Mouse (Mus musculus): Measurements from ENCODE around the gene Cep55. TPM values are rescaled to one million over a fixed set of nuclear protein-coding genes. Genes with fewer than 3 reads are reported as not detected.

The Cep55 gene
- total RNA-seq (2015) (46.9 and 58.5 TPM in 2 replicates), total RNA-seq (2017) (52.4 and 56.9 TPM in 2 replicates)

DNA sequence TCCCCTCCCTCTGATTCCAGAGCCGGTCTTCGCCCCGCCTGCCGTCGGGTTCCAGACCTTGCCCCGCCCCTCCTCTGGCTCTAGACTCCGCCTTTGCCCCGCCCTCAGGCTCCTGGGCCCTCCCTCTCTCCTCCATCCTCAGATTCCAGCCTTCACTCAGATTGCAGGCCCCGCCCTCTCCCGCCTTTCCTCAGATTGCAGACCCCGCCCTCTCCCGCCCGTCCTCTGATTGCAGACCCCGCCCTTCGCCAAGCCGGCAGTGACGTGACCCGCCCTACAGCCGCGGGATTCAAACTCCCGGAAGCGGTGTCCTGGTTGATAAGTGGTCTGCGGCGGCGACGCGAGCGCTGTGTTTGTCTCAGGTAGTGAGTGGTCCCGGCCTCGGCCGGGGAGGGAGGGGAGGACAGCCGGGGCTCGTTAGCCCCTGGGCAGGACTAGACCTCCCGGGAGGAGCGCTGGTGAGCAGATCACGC is at the start of gene Cep55:
Cep55 (plus strand) TSS at position 292 of the 473 bp plus-strand sequence.
- ATAC-seq (replicated peaks; ENCODE audit: poor library complexity): peak; percentile 90

DNA sequence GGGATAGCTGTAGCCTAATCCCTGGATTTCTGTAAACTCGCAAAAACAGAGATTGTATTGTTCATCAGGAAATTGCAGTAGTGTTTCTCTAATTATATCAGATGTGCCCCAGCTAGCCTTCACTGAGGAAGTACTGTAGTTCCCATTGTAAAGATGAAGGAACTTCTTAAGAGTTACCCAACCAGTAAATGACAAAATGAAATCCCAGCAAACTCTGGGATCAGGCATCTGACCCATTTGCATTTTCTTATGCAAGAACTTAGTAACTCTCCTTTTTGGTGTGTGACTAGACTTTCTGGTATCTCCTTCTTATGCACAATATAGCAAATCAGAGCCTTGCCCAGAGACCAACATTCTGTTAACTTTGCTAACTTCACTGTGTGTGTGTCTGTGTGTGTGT is 43.4 kb upstream of the Cep55 start:
- peak; percentile 67 for ATAC-seq (replicated peaks; ENCODE audit: poor library complexity)

DNA sequence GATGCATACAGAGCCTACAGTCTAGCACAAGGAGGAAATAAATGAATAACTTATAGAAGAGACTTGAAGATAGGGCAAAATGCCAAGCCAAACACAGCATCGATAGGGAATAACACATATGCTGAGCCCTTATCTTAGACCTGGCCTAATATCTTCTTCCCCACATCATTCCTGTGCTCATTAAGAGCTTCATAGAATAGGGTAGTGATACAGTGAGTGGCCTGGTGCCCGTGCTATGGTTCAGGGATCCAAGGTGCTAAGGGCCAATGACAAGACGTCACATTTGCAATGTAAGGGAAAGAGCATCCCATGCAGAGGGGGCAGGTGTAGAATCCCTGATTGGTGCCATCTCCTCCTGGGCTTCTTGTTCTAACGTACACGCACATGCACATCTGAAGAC is 40.4 kb upstream of the Cep55 start:
- no peak for ATAC-seq (replicated peaks; ENCODE audit: poor library complexity)

DNA sequence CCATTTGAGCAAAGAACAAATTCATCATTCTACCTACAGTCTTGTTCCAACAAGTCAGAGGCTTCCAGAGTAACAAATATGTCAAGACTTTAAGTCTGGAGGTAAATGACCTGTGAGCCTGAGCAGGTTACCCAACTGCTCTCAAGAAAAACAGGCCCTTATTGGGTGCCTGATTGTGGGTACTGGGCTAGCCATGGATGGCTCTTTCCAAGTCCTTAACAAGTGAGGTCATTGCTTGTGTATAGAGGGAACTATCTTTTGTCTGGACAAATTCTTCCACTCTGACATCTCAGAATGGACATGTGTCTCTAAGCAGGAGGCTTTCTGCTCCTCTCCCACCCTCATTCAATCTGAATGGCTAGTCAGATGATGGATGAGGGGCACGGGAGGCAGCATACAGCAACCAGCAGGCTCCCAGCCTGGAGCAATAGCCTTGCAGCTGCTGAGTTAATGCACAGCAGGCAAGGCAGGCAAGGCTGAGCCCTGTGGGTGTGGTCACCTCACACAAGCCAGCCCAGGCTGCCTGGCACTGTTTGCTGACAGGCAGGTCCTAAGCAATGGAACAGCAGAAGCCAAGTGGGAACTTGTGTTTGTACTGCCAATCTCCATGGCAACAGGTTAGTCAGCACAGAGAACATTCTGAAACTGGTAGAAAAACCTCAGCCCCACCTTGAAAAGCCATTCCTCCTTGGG is 39.5 kb upstream of the Cep55 start:
- peak; percentile 80 for ATAC-seq (replicated peaks; ENCODE audit: poor library complexity)

DNA sequence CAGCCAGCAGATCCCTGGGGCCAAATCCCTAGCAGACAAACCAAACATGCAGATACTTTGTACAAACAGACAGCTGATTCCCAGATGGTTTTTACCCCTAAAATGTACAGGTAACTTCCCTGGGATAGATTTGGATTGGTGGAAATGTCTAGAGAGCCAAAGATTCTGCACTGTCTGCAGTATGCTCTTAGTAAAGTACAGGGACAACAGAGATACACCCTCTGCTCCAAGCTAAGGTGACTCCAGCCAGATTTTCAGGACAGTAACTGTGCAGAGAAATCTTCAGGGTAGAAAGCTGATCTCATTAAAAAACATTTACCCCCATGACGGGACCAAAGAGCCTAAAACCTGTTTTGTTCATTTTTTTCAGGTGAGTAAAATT is 38.9 kb upstream of the Cep55 start:
- no peak for ATAC-seq (replicated peaks; ENCODE audit: poor library complexity)

DNA sequence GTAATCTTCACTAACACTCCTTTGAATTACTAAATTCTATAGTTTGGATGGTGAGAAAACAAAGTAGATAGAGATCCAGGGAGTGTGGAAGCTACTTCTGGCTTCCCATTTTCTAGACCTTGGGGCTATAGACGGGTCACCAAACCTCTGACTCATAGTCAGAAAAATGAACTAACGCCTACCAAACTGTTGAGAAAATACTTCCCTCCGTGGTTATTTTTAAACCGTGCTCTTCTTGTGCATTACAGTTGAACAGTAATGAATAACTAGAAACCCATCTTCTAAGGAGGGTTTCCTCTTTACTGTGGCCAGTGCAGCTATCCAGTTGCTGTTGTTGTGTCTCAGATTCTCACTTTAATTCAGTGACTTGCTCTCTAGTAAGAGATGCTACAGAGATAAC is 32.1 kb upstream of the Cep55 start:
- peak; percentile 63 for ATAC-seq (replicated peaks; ENCODE audit: poor library complexity)

DNA sequence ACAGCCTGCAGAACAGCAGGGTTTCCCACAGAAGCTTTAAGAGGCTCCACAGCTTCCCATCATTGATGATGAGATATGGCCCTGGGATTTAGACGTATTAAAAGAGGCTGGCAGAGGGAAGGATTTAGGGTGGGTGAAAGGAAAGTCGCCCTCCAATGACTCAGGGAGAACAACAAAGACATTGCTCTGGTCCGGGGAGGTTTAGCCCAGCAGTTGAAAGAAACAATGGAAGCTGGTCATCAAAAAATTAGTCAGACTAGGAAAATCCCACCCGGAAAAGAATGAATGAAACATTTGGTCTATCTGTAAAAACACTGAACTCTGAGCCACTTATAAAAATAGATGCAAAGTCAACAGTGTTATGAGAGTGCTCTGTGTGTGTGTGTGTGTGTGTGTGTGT is 31.2 kb upstream of the Cep55 start:
- no peak for ATAC-seq (replicated peaks; ENCODE audit: poor library complexity)

DNA sequence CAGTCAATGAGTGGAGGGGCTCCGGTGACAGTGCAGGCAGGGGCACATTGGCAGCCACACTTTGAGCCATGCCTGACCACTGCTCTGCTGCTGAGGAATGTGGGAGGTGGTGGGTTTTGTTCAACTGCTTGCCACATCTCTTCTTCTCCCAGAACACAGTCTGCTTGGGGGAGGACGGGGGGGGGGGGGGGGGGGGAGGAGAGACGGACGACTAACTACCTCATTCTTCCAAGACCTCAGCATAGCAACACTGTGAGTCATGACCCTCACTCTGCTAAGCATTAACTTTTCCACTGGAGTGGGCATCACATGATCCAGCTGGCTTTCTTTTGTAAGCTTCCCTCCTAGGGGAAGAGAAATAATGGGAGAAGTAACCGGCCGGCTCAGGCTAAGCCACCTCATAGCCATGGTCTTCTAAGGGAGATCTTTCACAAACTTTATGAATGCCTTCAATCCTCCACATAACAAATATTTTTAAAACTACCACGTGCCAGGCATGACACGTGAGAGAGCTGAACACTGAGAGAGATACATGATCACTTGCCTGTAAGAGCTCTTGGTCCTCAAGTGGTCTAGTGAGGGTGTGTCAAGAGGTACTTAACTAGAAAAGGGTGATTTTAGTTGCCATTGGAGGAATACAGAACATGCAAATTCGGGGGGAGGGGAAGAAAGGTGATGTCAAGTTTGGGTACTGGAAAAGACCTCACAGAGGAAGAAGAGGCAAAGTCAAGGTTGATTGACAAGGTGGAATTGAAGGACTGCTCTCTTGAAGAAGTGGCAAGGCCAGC is 29.4 kb upstream of the Cep55 start:
- peak; percentile 56 for ATAC-seq (replicated peaks; ENCODE audit: poor library complexity)

DNA sequence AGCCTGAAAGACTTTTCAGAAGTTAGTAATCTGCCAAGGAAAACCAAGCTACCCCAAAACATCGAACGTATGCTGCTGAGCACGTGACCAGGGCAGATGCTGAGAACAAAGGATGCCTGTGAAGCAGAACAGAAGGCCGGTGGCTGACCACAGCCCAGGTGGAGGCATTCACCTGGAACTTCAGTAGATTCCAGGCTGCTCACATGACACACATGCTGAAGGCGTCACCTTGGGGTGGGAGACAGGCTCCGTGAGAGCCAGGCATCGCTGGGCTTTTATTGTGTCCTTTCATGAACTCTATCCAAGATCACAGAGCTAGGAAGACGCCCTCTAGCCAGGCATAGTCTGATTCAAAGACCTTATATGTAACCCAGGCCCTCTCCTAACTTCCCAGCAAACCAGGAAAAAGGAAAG is 28.6 kb upstream of the Cep55 start:
- no peak for ATAC-seq (replicated peaks; ENCODE audit: poor library complexity)

DNA sequence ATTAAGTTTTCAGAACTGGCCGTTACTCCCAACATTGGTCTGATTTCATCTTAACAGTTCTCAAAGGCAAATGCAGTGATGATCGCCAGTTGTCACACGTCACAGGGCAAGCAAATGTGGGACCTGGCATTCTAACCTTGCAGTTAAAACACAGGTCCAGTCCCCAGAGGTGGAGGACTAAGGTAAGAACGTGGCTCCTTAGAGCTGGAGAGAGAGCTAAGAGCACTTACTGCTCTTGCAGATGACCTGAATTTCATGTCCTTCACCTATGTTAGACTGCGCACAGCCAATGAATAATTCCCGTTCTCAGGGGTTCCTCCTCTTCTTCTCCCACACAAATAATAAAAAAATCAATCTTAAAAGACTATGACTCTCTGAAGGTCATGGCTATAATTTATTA is 27.4 kb upstream of the Cep55 start:
- ATAC-seq (replicated peaks; ENCODE audit: poor library complexity): no peak

DNA sequence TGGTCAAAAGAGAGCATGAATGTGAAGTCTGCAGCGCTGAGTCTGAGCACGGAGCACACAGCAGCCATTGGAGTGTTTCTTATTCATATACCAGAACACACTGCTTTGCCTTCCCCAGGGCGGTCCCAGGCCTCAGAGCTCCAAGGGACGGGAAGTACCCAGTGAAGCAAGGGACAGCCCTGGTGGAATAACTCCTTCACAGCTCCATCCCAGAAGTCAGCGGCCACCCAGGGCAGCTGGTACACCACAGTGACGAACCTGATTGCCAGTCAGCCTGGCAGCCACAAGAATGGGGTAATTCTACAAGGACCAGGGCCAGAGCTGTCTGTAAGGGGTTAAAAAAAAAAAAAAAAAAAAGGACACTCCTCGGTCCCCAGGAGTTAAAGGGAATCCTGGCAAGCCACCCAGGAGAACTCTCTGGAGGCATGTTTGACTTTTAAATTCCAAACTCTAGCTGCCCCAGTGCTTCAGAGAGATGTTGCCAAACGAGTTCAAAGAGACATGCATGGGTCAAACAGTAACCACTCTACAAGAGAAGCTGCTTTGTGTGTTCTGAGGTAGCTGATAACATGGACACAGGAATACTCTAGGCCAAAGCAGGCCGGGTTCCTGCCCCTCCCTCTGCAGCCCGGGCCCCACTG is 26.8 kb upstream of the Cep55 start:
- no peak for ATAC-seq (replicated peaks; ENCODE audit: poor library complexity)

DNA sequence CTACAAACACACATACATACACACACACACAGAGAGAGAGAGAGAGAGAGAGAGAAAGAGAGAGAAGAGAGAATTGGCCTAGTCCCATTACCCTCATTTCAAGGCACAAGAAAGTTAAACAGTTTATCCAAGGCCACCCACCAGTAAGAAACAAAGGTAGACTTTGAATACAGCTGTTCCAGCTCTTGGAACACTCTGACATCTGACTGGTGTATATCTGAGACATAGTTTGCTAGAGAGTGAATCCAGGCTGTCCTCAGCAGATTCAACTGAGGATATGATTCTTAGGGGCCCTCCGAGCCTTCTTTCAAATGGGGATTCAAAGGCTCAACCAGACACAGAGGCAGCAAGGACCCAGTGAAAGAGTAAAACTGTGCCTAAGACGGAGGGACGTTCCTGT is 25.5 kb upstream of the Cep55 start:
- no peak for ATAC-seq (replicated peaks; ENCODE audit: poor library complexity)

DNA sequence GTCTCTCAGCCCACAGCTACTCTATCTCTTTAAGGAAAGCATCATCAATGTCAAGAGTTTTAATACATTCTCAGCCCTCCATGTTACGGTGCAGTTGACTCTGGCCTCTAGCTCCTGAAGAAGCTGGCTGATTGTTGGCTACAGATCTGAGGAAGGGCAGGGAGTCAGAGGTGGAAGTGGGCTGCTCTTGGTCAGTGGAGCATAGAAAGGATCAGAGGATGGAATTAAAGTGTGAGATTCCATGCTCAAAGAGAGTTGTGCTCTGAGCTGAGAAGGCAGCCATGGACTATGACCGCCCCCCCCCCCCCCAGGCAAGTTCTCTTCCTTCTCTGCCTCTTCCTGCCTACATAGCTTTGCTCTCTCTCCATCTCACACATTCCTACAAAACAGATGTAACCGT is 24.9 kb upstream of the Cep55 start:
- ATAC-seq (replicated peaks; ENCODE audit: poor library complexity): no peak

DNA sequence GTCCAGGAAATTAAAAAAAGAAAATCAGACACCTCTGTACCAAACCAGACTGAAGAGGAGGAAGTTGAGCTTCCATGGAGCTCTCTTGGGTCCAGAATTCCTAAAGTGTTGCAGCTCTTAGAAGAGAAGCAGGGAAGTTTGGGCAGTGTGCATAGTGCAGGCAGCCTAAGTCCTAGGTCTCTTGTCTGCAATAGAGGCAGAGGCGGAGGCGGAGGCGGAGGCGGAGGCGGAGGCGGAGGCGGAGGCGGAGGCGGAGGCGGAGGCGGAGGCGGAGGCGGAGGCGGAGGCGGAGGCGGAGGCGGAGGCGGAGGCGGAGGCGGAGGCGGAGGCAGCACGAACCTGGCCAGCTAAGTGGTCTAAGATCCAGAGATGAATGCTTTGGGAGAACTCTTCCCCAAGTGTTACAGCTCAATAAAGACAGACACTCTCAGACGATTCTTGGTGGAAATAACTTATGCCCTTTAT is 24.1 kb upstream of the Cep55 start:
- ATAC-seq (replicated peaks; ENCODE audit: poor library complexity): peak; percentile 47

DNA sequence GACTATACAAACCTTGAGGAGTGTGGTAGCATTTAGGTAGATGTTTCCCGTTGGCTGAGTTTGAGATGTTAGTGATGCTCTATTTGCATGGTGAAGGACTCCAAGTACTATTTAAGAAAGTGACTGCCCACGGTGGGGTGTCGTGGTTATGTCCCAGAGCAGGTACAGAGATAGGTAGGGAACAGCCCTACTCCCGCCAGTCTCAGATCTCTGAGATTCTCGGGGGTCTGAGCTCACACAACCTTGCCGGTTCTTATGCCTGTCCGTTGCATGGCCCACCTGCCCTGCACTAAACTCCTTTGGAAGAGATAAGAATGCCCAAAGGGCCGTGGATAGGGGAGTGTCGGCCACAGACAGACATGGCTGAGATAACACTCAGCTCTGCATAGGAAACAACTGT is 23.7 kb upstream of the Cep55 start:
- ATAC-seq (replicated peaks; ENCODE audit: poor library complexity): no peak

DNA sequence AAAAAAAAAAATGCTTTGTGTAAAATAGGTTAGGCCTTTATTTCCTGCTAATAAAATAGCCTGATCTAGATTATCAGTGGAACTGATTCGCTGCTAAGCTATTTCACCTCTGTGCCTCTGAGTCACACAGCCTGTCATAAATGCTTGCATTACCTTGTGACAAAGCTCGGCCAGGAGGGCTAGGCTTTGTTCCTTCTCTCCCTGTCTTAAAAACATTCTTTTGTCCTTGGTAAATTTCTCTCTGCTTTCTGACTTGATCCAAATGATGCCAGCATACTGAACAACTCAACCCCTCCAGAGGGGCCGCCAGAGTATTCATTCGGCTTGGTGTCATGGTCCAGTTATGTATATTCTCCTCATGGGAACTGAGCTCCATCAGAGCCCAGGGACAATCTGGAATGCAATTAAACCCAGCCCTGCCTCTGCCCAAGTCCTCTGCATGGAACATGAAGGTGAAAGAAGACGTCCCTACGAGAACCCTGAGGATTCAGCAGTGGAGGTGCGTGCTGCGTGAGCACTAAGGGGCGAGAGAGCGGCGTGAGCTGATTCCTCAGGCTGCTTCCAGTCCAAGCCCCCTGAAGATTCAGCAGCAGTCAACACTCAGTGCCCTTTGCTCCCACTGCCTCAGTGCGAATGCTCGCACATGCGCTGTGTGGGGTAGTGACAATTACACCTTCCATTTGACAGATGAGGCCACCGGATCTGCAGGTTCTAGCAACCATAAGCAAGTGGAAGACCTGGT is 21.6 kb upstream of the Cep55 start:
- ATAC-seq (replicated peaks; ENCODE audit: poor library complexity): no peak

DNA sequence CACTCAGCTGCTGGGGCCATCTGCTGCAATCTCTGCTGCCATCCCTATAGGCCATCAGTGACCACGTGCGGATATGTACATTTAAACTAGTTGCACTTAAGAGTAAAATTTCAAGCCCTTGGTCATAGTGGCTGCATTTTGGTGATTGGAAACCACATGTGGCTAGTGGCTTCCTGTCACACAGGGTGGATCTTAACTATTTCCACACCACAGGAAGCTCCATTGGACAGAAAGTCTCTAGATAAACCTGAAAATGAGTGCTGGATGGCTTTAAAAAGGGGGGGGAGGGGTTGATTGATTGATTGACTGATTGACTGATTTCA is 21.1 kb upstream of the Cep55 start:
- ATAC-seq (replicated peaks; ENCODE audit: poor library complexity): peak; percentile 74

DNA sequence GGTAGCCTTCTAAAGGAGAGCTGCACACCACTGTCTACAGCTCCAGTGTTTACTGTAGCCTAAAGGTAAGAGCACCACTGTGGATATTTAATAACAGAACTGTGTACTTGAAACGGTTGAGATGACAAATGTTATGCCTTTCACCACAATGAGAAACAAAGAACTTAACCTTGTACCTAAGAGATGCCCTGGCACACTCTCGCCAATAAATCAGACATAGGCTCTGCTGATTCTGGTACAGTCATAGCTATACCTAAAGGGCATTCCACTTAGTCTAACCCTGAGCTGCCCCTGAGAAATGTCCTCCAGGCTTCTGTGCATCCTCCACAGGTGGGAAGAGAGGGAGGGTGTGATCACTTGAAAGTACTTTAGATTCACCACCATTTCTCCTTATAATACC is 20.1 kb upstream of the Cep55 start:
- ATAC-seq (replicated peaks; ENCODE audit: poor library complexity): no peak

DNA sequence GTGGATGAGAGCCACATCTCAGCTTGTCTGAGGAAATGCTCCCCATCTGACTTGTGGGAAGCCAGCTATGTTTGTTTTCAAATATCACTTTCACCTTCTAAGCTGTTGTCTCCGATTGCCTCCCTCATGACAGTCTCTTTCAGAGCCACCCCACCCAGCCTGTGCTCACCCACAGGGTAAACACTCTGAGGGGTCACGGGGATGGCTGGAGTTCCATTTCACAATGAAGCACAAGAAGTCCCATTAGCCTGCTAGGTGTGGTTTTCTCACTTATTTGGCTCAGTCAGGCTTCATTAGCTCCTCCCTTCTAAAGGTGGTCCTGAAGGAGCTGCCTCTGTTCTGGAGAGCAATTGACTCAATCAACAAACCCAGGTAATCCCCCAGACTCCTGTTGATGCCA is 19.0 kb upstream of the Cep55 start:
- ATAC-seq (replicated peaks; ENCODE audit: poor library complexity): no peak

DNA sequence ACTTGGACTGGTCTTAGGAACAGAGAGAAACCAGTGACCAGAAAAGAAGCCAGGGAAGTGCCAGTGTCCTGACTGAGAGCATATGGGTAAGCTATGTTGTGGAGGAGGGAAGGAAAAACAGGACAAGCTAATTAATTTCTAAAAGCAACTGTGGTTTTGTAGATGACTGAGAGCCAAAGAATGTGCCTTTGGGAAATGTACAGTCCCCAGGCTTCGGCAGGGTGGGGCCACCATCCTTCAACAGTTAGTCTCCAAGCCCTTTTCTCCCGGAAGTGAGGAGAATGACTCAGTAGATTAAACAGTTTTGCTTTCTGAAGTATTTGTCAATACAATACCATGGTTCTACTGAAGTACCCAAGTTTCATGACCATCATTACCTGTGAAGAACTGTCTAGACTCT is 16.5 kb upstream of the Cep55 start:
- ATAC-seq (replicated peaks; ENCODE audit: poor library complexity): no peak

DNA sequence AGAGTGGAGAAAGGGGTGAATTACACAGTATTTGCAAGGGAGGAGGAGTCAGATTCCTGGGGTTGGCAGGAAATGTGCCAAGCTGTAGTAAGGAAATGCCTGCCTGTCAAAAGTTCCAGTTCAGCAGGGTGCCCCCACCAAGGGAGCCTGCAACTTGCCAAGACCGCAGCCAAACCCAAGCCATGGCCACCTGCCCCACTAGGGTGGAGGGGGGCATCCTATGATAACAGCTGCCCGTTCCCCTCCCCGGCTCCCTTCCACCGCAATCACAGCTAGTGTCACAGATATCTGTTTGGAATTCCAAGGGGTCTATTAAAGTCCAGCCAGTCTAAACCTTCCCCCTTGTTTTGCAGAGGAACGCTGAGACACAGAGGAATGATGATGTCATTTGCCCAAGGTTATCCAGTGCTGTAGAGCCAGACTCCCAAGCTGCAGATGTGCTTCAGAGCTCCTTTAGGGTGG is 12.5 kb upstream of the Cep55 start:
- ATAC-seq (replicated peaks; ENCODE audit: poor library complexity): peak; percentile 65
